Mouse (Mus musculus): ENCODE measurements around the gene Grik4.

GRCm38 (mm10) chr9:42795881-42796280, 148.4 kb downstream of the Grik4 start:
- TF ChIP-seq BHLHE40 (IDR thresholded peaks at IDR 0.05; ENCODE audit: low read depth, low read length) = no peak
- TF ChIP-seq CTCF (conservative IDR thresholded peaks at IDR 0.05 in 1 of 2, IDR thresholded peaks at IDR 0.05 in 1 of 2; ENCODE audit: low read depth in 2 of 2, low read length in 2 of 2) = no peak
- no peak for TF ChIP-seq MAZ (IDR thresholded peaks at IDR 0.05; ENCODE audit: low read depth, low read length)
- no peak for TF ChIP-seq ZNF384 (IDR thresholded peaks at IDR 0.05; ENCODE audit: low read depth, low read length)
- no peak for TF ChIP-seq TBP (conservative IDR thresholded peaks at IDR 0.05; ENCODE audit: low read depth, low read length)
- TF ChIP-seq MAX (IDR thresholded peaks at IDR 0.05; ENCODE audit: low read length) = no peak
- no peak for TF ChIP-seq JUN (IDR thresholded peaks at IDR 0.05; ENCODE audit: insufficient read depth, low read depth, low read length)
- no peak for TF ChIP-seq UBTF (IDR thresholded peaks at IDR 0.05; ENCODE audit: low read depth, low read length)
- TF ChIP-seq TCF12 (IDR thresholded peaks at IDR 0.05; ENCODE audit: low read depth, low read length) = no peak
- TF ChIP-seq POLR2A (IDR thresholded peaks at IDR 0.05; ENCODE audit: low read depth, low read length) = no peak
- TF ChIP-seq EP300 (IDR thresholded peaks at IDR 0.05; ENCODE audit: low read length) = no peak
- TF ChIP-seq ZKSCAN1 (IDR thresholded peaks at IDR 0.05; ENCODE audit: borderline replicate concordance, low read depth, low read length) = no peak
- TF ChIP-seq CHD2 (IDR thresholded peaks at IDR 0.05; ENCODE audit: low read length) = no peak
- TF ChIP-seq MAFK (IDR thresholded peaks at IDR 0.05; ENCODE audit: insufficient replicate concordance, low read length) = no peak

Measured in CH12.LX (cell line).